Mouse (Mus musculus): Measurements from ENCODE around the gene Endou. TPM values are rescaled to one million over a fixed set of nuclear protein-coding genes. Genes with fewer than 3 reads are reported as not detected.

The Endou gene
- polyA plus RNA-seq, 1 experiment: 18.9 TPM

- Histone ChIP-seq H3K4me1 (ENCODE audit: control insufficient read depth, insufficient read depth, low read length) (no peaks in the 10 kb centered on the region; the same call in 1 of the 2 replicates), H3K4me3 (replicated peaks; ENCODE audit: extremely low read depth, low read depth, low read length) (no peak overlapping the region)
- TF ChIP-seq POLR2A (IDR thresholded peaks at IDR 0.05; ENCODE audit: borderline replicate concordance, extremely low read depth, low read depth, low read length): no peak
- no peak for TF ChIP-seq CTCF (IDR thresholded peaks at IDR 0.05; ENCODE audit: insufficient read depth, low read length)
- DNase-seq: no peak
- WGBS: 77% methylated on average over 9 of the region's 9 CpGs
These were observed 9.2 kb upstream of the Endou start for GRCm38 (mm10) chr15:97740283-97740732.

- no peak overlapping the region for H3K4me3 ChIP-seq (replicated peaks; ENCODE audit: extremely low read depth, low read depth, low read length)
These were observed 7.8 kb upstream of the Endou start for GRCm38 (mm10) chr15:97738923-97739322.

GRCm38 (mm10) chr15:97731988-97732387, 849 bp upstream of the Endou start:
- 87% methylated on average over 11 of the region's 11 CpGs for WGBS
- Histone ChIP-seq H3K4me1 (ENCODE audit: control insufficient read depth, insufficient read depth, low read length) (no peaks in the 10 kb centered on the region), H3K4me3 (replicated peaks; ENCODE audit: extremely low read depth, low read depth, low read length) (no peak overlapping the region)
- TF ChIP-seq POLR2A (IDR thresholded peaks at IDR 0.05; ENCODE audit: borderline replicate concordance, extremely low read depth, low read depth, low read length) (no peak), CTCF (IDR thresholded peaks at IDR 0.05; ENCODE audit: insufficient read depth, low read length) (no peak)
- DNase-seq: no peak

More at GRCm38 (mm10) chr15:97738923-97739322, 7.8 kb upstream of the Endou start:
- TF ChIP-seq POLR2A (IDR thresholded peaks at IDR 0.05; ENCODE audit: borderline replicate concordance, extremely low read depth, low read depth, low read length) (no peak), CTCF (IDR thresholded peaks at IDR 0.05; ENCODE audit: insufficient read depth, low read length) (no peak)
- no peak for DNase-seq
- WGBS: 72% methylated on average over 7 of the region's 7 CpGs
- H3K4me1 ChIP-seq (ENCODE audit: control insufficient read depth, insufficient read depth, low read length): no peaks in the 10 kb centered on the region

- WGBS: 50% methylated on average over 6 of the region's 6 CpGs
- no peak for DNase-seq
- TF ChIP-seq POLR2A (IDR thresholded peaks at IDR 0.05; ENCODE audit: borderline replicate concordance, extremely low read depth, low read depth, low read length): no peak
- no peaks in the 10 kb centered on the region for H3K4me1 ChIP-seq (ENCODE audit: control insufficient read depth, insufficient read depth, low read length)
- H3K4me3 ChIP-seq (replicated peaks; ENCODE audit: extremely low read depth, low read depth, low read length): no peak overlapping the region
These were observed 774 bp downstream of the Endou start for GRCm38 (mm10) chr15:97730365-97730764.

- TF ChIP-seq CTCF (IDR thresholded peaks at IDR 0.05; ENCODE audit: insufficient read depth, low read length): no peak
- no peak for TF ChIP-seq POLR2A (IDR thresholded peaks at IDR 0.05; ENCODE audit: borderline replicate concordance, extremely low read depth, low read depth, low read length)
- DNase-seq: no peak
- 48% methylated on average over 7 of the region's 7 CpGs for WGBS
- H3K4me3 ChIP-seq (replicated peaks; ENCODE audit: extremely low read depth, low read depth, low read length): no peak overlapping the region
- H3K4me1 ChIP-seq (ENCODE audit: control insufficient read depth, insufficient read depth, low read length): no peaks in the 10 kb centered on the region
These were observed 2.3 kb downstream of the Endou start for GRCm38 (mm10) chr15:97728804-97729203.

- DNase-seq: no peak
- TF ChIP-seq POLR2A (IDR thresholded peaks at IDR 0.05; ENCODE audit: borderline replicate concordance, extremely low read depth, low read depth, low read length) (no peak), CTCF (IDR thresholded peaks at IDR 0.05; ENCODE audit: insufficient read depth, low read length) (no peak)
- H3K4me1 ChIP-seq (ENCODE audit: control insufficient read depth, insufficient read depth, low read length): no peaks in the 10 kb centered on the region
- 71% methylated on average over 11 of the region's 11 CpGs for WGBS
- H3K4me3 ChIP-seq (replicated peaks; ENCODE audit: extremely low read depth, low read depth, low read length): no peak overlapping the region
These were observed 2.7 kb downstream of the Endou start for GRCm38 (mm10) chr15:97728394-97728793.

- Histone ChIP-seq H3K4me1 (ENCODE audit: control insufficient read depth, insufficient read depth, low read length) (no peaks in the 10 kb centered on the region), H3K4me3 (replicated peaks; ENCODE audit: extremely low read depth, low read depth, low read length) (no peak overlapping the region)
- no peak for TF ChIP-seq CTCF (IDR thresholded peaks at IDR 0.05; ENCODE audit: insufficient read depth, low read length)
- TF ChIP-seq POLR2A (IDR thresholded peaks at IDR 0.05; ENCODE audit: borderline replicate concordance, extremely low read depth, low read depth, low read length): no peak
- DNase-seq: no peak
- WGBS: 71% methylated on average over 5 of the region's 5 CpGs
These were observed 3.6 kb downstream of the Endou start for GRCm38 (mm10) chr15:97727520-97727919.

- 55% methylated on average over 8 of the region's 8 CpGs for WGBS
- Histone ChIP-seq H3K4me1 (ENCODE audit: control insufficient read depth, insufficient read depth, low read length) (no peaks in the 10 kb centered on the region), H3K4me3 (replicated peaks; ENCODE audit: extremely low read depth, low read depth, low read length) (no peak overlapping the region)
- no peak for TF ChIP-seq CTCF (IDR thresholded peaks at IDR 0.05; ENCODE audit: insufficient read depth, low read length)
- TF ChIP-seq POLR2A (IDR thresholded peaks at IDR 0.05; ENCODE audit: borderline replicate concordance, extremely low read depth, low read depth, low read length): no peak
- DNase-seq: no peak
These were observed 4.1 kb downstream of the Endou start for GRCm38 (mm10) chr15:97727048-97727447.

- DNase-seq: no peak
- 83% methylated on average over 13 of the region's 13 CpGs for WGBS
- Histone ChIP-seq H3K4me3 (replicated peaks; ENCODE audit: extremely low read depth, low read depth, low read length) (no peak overlapping the region), H3K4me1 (ENCODE audit: control insufficient read depth, insufficient read depth, low read length) (no peaks in the 10 kb centered on the region)
- no peak for TF ChIP-seq CTCF (IDR thresholded peaks at IDR 0.05; ENCODE audit: insufficient read depth, low read length)
- no peak for TF ChIP-seq POLR2A (IDR thresholded peaks at IDR 0.05; ENCODE audit: borderline replicate concordance, extremely low read depth, low read depth, low read length)
These were observed 4.8 kb downstream of the Endou start for GRCm38 (mm10) chr15:97726310-97726709.

- 62% methylated on average over 6 of the region's 6 CpGs for WGBS
- Histone ChIP-seq H3K4me1 (ENCODE audit: control insufficient read depth, insufficient read depth, low read length) (peaks cover 2% of the 10 kb centered on the region; the same call in 1 of the 2 replicates), H3K4me3 (replicated peaks; ENCODE audit: extremely low read depth, low read depth, low read length) (no peak overlapping the region)
- TF ChIP-seq CTCF (IDR thresholded peaks at IDR 0.05; ENCODE audit: insufficient read depth, low read length): no peak
- TF ChIP-seq POLR2A (IDR thresholded peaks at IDR 0.05; ENCODE audit: borderline replicate concordance, extremely low read depth, low read depth, low read length): no peak
- no peak for DNase-seq
These were observed 5.8 kb downstream of the Endou start for GRCm38 (mm10) chr15:97725198-97725785.
